Mouse (Mus musculus) cerebral cortex, adult 2 months (tissue): ENCODE measurements around the gene Cyp2e1.

Source experiments
- WGBS: fragments of 180-500 bp; shearing (Covaris S2); methylation state at CpG from one replicate; pipeline ENCODE4 v1.1.7; 2018; 5-methylcytosine and 5-hydroxymethylcytosine counted together

Gene Cyp2e1

GRCm38 (mm10) chr7:140763447-140764020, at the start of gene Cyp2e1:
Gene Cyp2e1, plus strand, starts transcription at chr7:140763739.
- WGBS, result 81% methylated on average over 7 of the region's 7 CpGs

- WGBS, result 63% methylated on average over 7 of the region's 7 CpGs
Observed at GRCm38 (mm10) chr7:140717155-140718055, 46.1 kb upstream of the Cyp2e1 start.

- 81% methylated on average over 6 of the region's 6 CpGs for WGBS
Observed at GRCm38 (mm10) chr7:140721095-140721494, 42.4 kb upstream of the Cyp2e1 start.

- WGBS, result 76% methylated on average over 2 of the region's 2 CpGs
Observed at GRCm38 (mm10) chr7:140733162-140733561, 30.4 kb upstream of the Cyp2e1 start.

- WGBS, result 88% methylated on average over 3 of the region's 3 CpGs
Observed at GRCm38 (mm10) chr7:140747402-140747801, 16.1 kb upstream of the Cyp2e1 start.

- 84% methylated on average over 6 of the region's 6 CpGs for WGBS
Observed at GRCm38 (mm10) chr7:140748116-140748826, 15.3 kb upstream of the Cyp2e1 start.

- WGBS, result 85% methylated on average over 3 of the region's 3 CpGs
Observed at GRCm38 (mm10) chr7:140748827-140749160, 14.7 kb upstream of the Cyp2e1 start.

- WGBS, result 76% methylated on average over 4 of the region's 4 CpGs
Observed at GRCm38 (mm10) chr7:140756151-140756854, 7.2 kb upstream of the Cyp2e1 start.

GRCm38 (mm10) chr7:140765391-140765790, 1.9 kb downstream of the Cyp2e1 start:
- 79% methylated on average over 1 of the region's 1 CpGs for WGBS

GRCm38 (mm10) chr7:140765888-140766739, 2.6 kb downstream of the Cyp2e1 start:
- WGBS, result 88% methylated on average over 12 of the region's 12 CpGs

- 76% methylated on average over 4 of the region's 4 CpGs for WGBS
Observed at GRCm38 (mm10) chr7:140780548-140780947, 17.0 kb downstream of the Cyp2e1 start.

- WGBS, result 87% methylated on average over 33 of the region's 33 CpGs
Observed at GRCm38 (mm10) chr7:140787406-140788052, 24.0 kb downstream of the Cyp2e1 start, which contains the start of gene Syce1. Gene Syce1, minus strand, starts transcription at chr7:140787852.

- WGBS, result 80% methylated on average over 7 of the region's 7 CpGs
Observed at GRCm38 (mm10) chr7:140788053-140788435, 24.5 kb downstream of the Cyp2e1 start.

GRCm38 (mm10) chr7:140793541-140793940, 30.0 kb downstream of the Cyp2e1 start:
- 49% methylated on average over 4 of the region's 4 CpGs for WGBS

GRCm38 (mm10) chr7:140797619-140798018, 34.1 kb downstream of the Cyp2e1 start:
- WGBS, result 93% methylated on average over 3 of the region's 3 CpGs

GRCm38 (mm10) chr7:140798212-140798611, 34.7 kb downstream of the Cyp2e1 start:
- WGBS, result 82% methylated on average over 2 of the region's 2 CpGs

GRCm38 (mm10) chr7:140802629-140803028, 39.1 kb downstream of the Cyp2e1 start:
- WGBS, result 61% methylated on average over 6 of the region's 6 CpGs

GRCm38 (mm10) chr7:140805704-140806103, 42.2 kb downstream of the Cyp2e1 start:
- 14% methylated on average over 1 of the region's 1 CpGs for WGBS

- 95% methylated on average over 6 of the region's 6 CpGs for WGBS
Observed at GRCm38 (mm10) chr7:140810496-140810895, 47.0 kb downstream of the Cyp2e1 start.

GRCm38 (mm10) chr7:140811714-140812113, 48.2 kb downstream of the Cyp2e1 start:
- WGBS, result 68% methylated on average over 13 of the region's 13 CpGs
